Mouse (Mus musculus): ENCODE results near the gene Gm9958. TPM values are rescaled to one million over a fixed set of nuclear protein-coding genes. Genes with fewer than 3 reads are reported as not detected.

Gm9958 gene
- 2.4 and 2.8 TPM in 2 replicates for polyA plus RNA-seq (2015; fragmentation: Nextera tagmentation; extraction: Ambion mirVana)

DNA sequence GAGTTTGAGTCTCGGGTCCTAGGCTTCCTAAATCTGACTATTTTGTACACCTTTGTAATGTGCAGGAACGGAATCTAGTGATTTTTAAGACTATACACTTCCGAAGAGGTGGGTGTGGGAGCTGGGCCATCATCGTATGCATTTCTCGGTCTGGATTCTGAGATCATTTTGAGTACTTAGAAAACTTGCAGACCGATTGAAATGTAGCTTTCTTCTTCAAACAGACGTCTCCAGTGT lies at the start of gene Gm9958:
TSS of gene Gm9958 (plus strand) at position 138 of the 237 bp plus-strand sequence.
- DNase-seq (no peak), ATAC-seq (no peak)
- H3K4me2 ChIP-seq (ENCODE audit: low read depth, low read length): peak within 1 kb of the TSS; percentile 79
- H3K27ac ChIP-seq (ENCODE audit: low read depth): peak within 1 kb of the TSS; percentile 100
- H3K27me3 ChIP-seq (ENCODE audit: insufficient read depth, low read length): no peaks in the 10 kb centered on the region
- peak within 1 kb of the TSS; percentile 92 for H3K4me3 ChIP-seq (ENCODE audit: low read depth, low read length)
- TF ChIP-seq CTCF (IDR thresholded peaks at IDR 0.05; ENCODE audit: low read depth) (0 out of 2 replicates have a peak, but pooled peaks have one; percentile 0), EP300 (IDR thresholded peaks at IDR 0.05; ENCODE audit: low read depth) (no peak)
- H3K9me3 ChIP-seq (ENCODE audit: low read length): no peaks in the 10 kb centered on the region
- WGBS (ENCODE audit: insufficient replicate concordance): 1% methylated on average over 7 of the region's 7 CpGs
- H3K36me3 ChIP-seq (replicated peaks; ENCODE audit: insufficient read depth, low read length): peaks cover 4% of the 10 kb centered on the region; the same call in 1 of the 2 replicates
- H3K9ac ChIP-seq (replicated peaks): peak within 1 kb of the TSS; percentile 91
- peaks cover 10% of the 10 kb centered on the region; the same call in 1 of the 2 replicates for H3K4me1 ChIP-seq (ENCODE audit: insufficient read depth)

DNA sequence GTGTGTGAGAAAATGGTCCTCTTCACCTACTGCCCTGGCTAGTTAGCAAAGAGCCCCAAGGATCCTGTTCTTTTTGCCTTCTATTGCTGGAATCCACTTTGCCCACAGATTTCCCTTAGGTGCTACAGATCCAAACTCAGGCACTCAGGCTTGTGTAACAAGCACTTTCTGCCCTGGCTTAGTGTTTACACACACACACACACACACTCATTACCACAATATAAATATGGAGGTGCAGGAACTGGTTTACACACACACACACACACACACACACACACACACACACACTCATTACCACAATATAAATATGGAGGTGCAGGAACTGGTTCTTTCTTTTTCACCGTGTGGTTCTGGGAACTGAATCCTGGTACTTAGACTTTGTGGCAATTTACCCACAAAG lies 35.9 kb upstream of the Gm9958 start:
- H3K4me3 ChIP-seq (ENCODE audit: low read depth, low read length): no peak overlapping the region
- no peak overlapping the region for H3K9ac ChIP-seq (replicated peaks)
- no peaks in the 10 kb centered on the region for H3K27me3 ChIP-seq (ENCODE audit: insufficient read depth, low read length)
- peaks cover 6% of the 10 kb centered on the region for H3K4me1 ChIP-seq (ENCODE audit: insufficient read depth)
- no peaks in the 10 kb centered on the region for H3K36me3 ChIP-seq (replicated peaks; ENCODE audit: insufficient read depth, low read length)
- ATAC-seq (no peak), DNase-seq (no peak)
- WGBS (ENCODE audit: insufficient replicate concordance): 44% methylated on average over 1 of the region's 1 CpGs
- no peak overlapping the region for H3K4me2 ChIP-seq (ENCODE audit: low read depth, low read length)
- no peak overlapping the region for H3K27ac ChIP-seq (ENCODE audit: low read depth)
- H3K9me3 ChIP-seq (ENCODE audit: low read length): no peaks in the 10 kb centered on the region
- TF ChIP-seq CTCF (IDR thresholded peaks at IDR 0.05; ENCODE audit: low read depth): no peak

DNA sequence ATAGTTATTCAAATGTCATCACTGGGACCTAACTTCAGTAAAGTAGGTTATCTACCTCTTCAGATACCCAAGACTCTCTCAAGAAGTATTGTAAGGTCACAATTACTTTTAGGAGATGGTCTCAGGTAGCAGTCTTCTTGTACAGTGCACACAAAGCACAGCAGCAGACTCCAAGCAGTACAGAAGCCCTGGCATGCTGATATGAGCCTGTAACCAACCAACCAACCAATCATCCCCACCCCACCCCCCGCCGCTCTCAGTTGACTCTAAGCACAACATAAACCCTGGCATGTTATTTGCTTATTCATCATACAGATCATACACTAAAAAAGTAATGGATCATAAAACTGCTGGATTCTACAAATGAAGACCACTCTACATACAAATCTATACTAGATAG lies 34.5 kb upstream of the Gm9958 start:
- peaks cover 6% of the 10 kb centered on the region for H3K4me1 ChIP-seq (ENCODE audit: insufficient read depth)
- 76% methylated on average over 2 of the region's 2 CpGs for WGBS (ENCODE audit: insufficient replicate concordance)
- no peak for ATAC-seq

DNA sequence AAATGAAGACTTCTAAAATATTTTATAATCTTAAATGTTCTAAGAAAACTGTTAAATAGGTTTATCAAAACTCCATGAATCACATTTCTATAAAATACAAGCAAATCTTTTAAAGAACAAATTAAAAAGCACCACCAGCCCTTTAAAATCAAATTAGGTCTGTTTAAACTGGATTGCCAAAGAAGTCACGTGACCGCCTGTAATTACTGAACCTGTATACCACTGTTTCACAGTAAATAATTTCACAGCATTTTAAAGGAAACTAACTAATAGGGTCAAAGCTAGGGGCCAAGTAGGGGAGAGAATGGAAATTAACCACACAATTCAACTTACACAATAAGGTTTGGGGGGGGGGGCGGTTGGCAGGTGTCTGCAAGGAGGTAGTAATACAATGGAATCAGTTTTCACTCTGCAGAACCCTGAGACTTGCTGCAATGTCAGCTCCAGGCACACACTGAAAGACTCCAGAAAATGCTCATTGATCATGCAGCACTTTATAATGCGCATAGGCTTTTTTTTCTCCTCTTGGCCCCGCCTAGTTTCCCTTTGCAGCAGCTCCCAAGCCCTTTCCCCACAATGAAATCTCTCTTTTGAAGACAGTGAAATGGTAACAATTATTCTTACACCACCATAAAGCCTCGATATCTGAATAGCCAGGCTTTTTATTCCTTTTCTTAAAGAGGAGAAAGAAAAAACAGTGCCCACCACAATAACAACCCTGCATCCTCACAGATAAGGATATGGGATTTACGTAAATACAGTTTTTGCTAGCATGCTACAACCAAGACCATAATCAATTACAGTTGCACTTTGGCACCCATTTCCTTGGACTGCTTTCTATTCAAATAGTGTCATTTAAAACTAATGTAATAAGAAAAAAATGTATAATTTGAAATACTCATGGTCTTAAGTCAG lies 28.6 kb upstream of the Gm9958 start:
- Histone ChIP-seq H3K27ac (ENCODE audit: low read depth) (peak overlapping the region; percentile 7; the same call in 1 of the 2 replicates), H3K4me3 (ENCODE audit: low read depth, low read length) (no peak overlapping the region), H3K9ac (replicated peaks) (no peak overlapping the region), H3K27me3 (ENCODE audit: insufficient read depth, low read length) (no peaks in the 10 kb centered on the region), H3K36me3 (replicated peaks; ENCODE audit: insufficient read depth, low read length) (no peaks in the 10 kb centered on the region; the same call in 1 of the 2 replicates), H3K4me1 (ENCODE audit: insufficient read depth) (peaks cover 24% of the 10 kb centered on the region), H3K4me2 (ENCODE audit: low read depth, low read length) (no peak overlapping the region), H3K9me3 (ENCODE audit: low read length) (no peaks in the 10 kb centered on the region)
- TF ChIP-seq EP300 (IDR thresholded peaks at IDR 0.05; ENCODE audit: low read depth): 0 out of 2 replicates have a peak, but pooled peaks have one; percentile 18
- TF ChIP-seq CTCF (IDR thresholded peaks at IDR 0.05; ENCODE audit: low read depth): no peak
- DNase-seq (no peak), ATAC-seq (peak; percentile 35)
- WGBS (ENCODE audit: insufficient replicate concordance): 57% methylated on average over 7 of the region's 7 CpGs

More for the DNA sequence above, 34.5 kb upstream of the Gm9958 start:
- H3K9me3 ChIP-seq (ENCODE audit: low read length): no peaks in the 10 kb centered on the region
- no peak overlapping the region for H3K4me2 ChIP-seq (ENCODE audit: low read depth, low read length)
- no peaks in the 10 kb centered on the region for H3K36me3 ChIP-seq (replicated peaks; ENCODE audit: insufficient read depth, low read length)
- H3K4me3 ChIP-seq (ENCODE audit: low read depth, low read length): no peak overlapping the region
- H3K27ac ChIP-seq (ENCODE audit: low read depth): no peak overlapping the region
- H3K9ac ChIP-seq (replicated peaks): no peak overlapping the region
- DNase-seq: no peak
- H3K27me3 ChIP-seq (ENCODE audit: insufficient read depth, low read length): no peaks in the 10 kb centered on the region
- TF ChIP-seq CTCF (IDR thresholded peaks at IDR 0.05; ENCODE audit: low read depth) (no peak), EP300 (IDR thresholded peaks at IDR 0.05; ENCODE audit: low read depth) (no peak)

DNA sequence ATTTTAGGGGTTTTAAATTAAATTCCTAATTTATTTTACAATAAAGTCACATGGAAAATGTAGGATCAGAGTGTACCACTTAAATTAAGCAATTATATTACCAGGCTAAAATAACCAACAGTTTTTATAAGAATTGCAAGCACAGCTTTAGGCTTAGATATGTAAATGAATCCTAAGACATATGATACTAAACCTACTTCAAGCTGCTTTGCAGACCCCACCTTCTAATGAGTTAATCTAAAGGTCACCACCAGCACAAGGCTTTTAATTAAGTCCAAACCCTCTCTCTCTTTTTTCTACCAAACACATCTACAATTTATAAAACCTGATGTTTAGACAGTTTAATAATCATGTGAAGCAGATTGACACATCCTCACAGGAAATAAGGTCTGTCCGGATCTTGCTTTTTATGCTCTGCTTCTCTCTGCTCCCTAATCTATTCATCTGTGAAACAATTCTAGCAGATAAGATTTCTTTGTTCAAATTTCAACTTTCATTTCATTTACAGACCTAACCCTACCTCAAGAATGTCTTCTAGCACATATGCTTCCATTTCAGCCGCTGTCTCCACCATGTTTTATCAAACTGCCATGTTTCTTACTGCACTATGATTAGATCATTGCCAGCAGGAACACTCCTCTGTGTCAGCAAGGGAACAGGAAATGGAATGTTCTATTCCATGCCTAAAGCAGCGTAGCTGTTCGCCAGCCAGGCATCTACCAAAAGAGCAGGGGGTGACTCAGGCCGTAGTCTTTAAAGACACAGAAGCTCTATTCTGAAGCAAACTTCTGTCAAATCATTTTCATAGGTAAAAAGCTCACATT lies 27.7 kb upstream of the Gm9958 start:
- H3K4me1 ChIP-seq (ENCODE audit: insufficient read depth): peaks cover 24% of the 10 kb centered on the region
- peak overlapping the region; percentile 57; the same call in 1 of the 2 replicates for H3K27ac ChIP-seq (ENCODE audit: low read depth)
- peak overlapping the region; percentile 20 for H3K4me3 ChIP-seq (ENCODE audit: low read depth, low read length)
- H3K36me3 ChIP-seq (replicated peaks; ENCODE audit: insufficient read depth, low read length): no peaks in the 10 kb centered on the region; the same call in 1 of the 2 replicates
- TF ChIP-seq EP300 (IDR thresholded peaks at IDR 0.05; ENCODE audit: low read depth) (no peak), CTCF (IDR thresholded peaks at IDR 0.05; ENCODE audit: low read depth) (no peak)
- no peaks in the 10 kb centered on the region for H3K27me3 ChIP-seq (ENCODE audit: insufficient read depth, low read length)
- peak overlapping the region; percentile 53 for H3K4me2 ChIP-seq (ENCODE audit: low read depth, low read length)
- ATAC-seq: peak; percentile 81
- DNase-seq: peak; percentile 30
- H3K9ac ChIP-seq (replicated peaks): no peak overlapping the region
- 29% methylated on average over 5 of the region's 5 CpGs for WGBS (ENCODE audit: insufficient replicate concordance)
- H3K9me3 ChIP-seq (ENCODE audit: low read length): no peaks in the 10 kb centered on the region

DNA sequence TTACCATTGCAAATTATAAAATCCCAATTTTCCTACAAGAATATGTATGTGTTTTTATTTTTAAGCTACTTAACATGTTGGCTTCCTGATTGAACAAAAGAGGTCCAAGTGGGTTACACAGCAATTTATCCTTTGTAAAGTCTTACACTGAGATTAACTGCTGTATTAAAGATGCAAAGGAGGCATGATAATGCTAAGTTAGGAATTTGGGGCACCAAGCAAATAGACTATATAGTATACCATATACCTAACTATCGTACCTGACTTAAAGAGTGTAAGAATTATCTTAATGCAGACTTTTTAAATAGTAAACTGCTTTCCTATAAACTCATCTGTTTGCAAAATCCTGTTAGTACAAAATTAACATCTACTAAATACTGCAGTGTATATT lies 27.1 kb upstream of the Gm9958 start:
- Histone ChIP-seq H3K27ac (ENCODE audit: low read depth) (no peak overlapping the region; the same call in 1 of the 2 replicates), H3K36me3 (replicated peaks; ENCODE audit: insufficient read depth, low read length) (no peaks in the 10 kb centered on the region; the same call in 1 of the 2 replicates), H3K9me3 (ENCODE audit: low read length) (no peaks in the 10 kb centered on the region), H3K4me3 (ENCODE audit: low read depth, low read length) (no peak overlapping the region), H3K9ac (replicated peaks) (no peak overlapping the region), H3K4me1 (ENCODE audit: insufficient read depth) (peaks cover 24% of the 10 kb centered on the region), H3K27me3 (ENCODE audit: insufficient read depth, low read length) (no peaks in the 10 kb centered on the region), H3K4me2 (ENCODE audit: low read depth, low read length) (peak overlapping the region; percentile 53)
- WGBS (ENCODE audit: insufficient replicate concordance): 82% methylated on average over 1 of the region's 1 CpGs
- DNase-seq (no peak), ATAC-seq (no peak)
- TF ChIP-seq EP300 (IDR thresholded peaks at IDR 0.05; ENCODE audit: low read depth): no peak
- TF ChIP-seq CTCF (IDR thresholded peaks at IDR 0.05; ENCODE audit: low read depth): no peak

Data from liver, postnatal 0 days (tissue).